Mouse (Mus musculus) adrenal gland (tissue): ENCODE measurements around the gene Jak1.

ENCODE experiments used
- intact Hi-C: fragments of 180-260 bp; cut with DNase I; formaldehyde crosslinking; loops from one replicate; pipeline ENCODE4 v1.15.1; 2025
- long read RNA-seq, 2 experiments: library from polyadenylated mRNA; unstranded; transcript quantifications; one replicate each; pipeline ENCODE4 v2.0.0; 2020; ENCODE audit warnings: borderline replicate concordance in 1 of 2; ENCODE audit not compliant: insufficient replicate concordance in 1 of 2

Gene Jak1
- long read RNA-seq, experiment 1, full-length matches to known transcripts: 11 of 66 reads
- long read RNA-seq, experiment 1, partial matches to known transcripts: 28 of 66 reads
- long read RNA-seq, experiment 1, other reads (novel, unspliced or antisense): 27 of 66 reads
- long read RNA-seq, experiment 2, full-length matches to known transcripts: 10 of 75 reads
- long read RNA-seq, experiment 2, partial matches to known transcripts: 55 of 75 reads
- long read RNA-seq, experiment 2, other reads (novel, unspliced or antisense): 10 of 75 reads

- intact Hi-C loops: loop anchor here (5.0 kb wide), 1 partner anchor 78 kb away; no protein-coding TSS in a partner anchor
These were observed at the start of gene Jak1 for GRCm38 (mm10) chr4:101264741-101265513. Gene Jak1, minus strand, starts transcription at chr4:101265282.

- intact Hi-C loops: no loop called here
These were observed 47.0 kb upstream of the Jak1 start for GRCm38 (mm10) chr4:101312055-101312454.

GRCm38 (mm10) chr4:101308166-101308565, 43.1 kb upstream of the Jak1 start:
- intact Hi-C loops: no loop called here

GRCm38 (mm10) chr4:101307286-101307685, 42.2 kb upstream of the Jak1 start:
- intact Hi-C loops: no loop called here

GRCm38 (mm10) chr4:101306132-101306915, 41.2 kb upstream of the Jak1 start:
- intact Hi-C loops: no loop called here

GRCm38 (mm10) chr4:101305126-101305525, 40.0 kb upstream of the Jak1 start:
- intact Hi-C loops: no loop called here

GRCm38 (mm10) chr4:101304114-101304513, 39.0 kb upstream of the Jak1 start:
- intact Hi-C loops: no loop called here

- intact Hi-C loops: no loop called here
These were observed 35.4 kb upstream of the Jak1 start for GRCm38 (mm10) chr4:101300392-101300910.

- intact Hi-C loops: loop anchor here (10.0 kb wide), 1 partner anchor 134 kb away; no protein-coding TSS in a partner anchor
These were observed 33.4 kb upstream of the Jak1 start for GRCm38 (mm10) chr4:101298311-101298990.

GRCm38 (mm10) chr4:101296836-101297235, 31.8 kb upstream of the Jak1 start:
- intact Hi-C loops: loop anchor here (10.0 kb wide), 1 partner anchor 132 kb away; no protein-coding TSS in a partner anchor

GRCm38 (mm10) chr4:101295788-101296187, 30.7 kb upstream of the Jak1 start:
- intact Hi-C loops: loop anchor here (10.0 kb wide), 1 partner anchor 131 kb away; no protein-coding TSS in a partner anchor

- intact Hi-C loops: loop anchor here (10.0 kb wide), 1 partner anchor 129 kb away; no protein-coding TSS in a partner anchor
These were observed 28.6 kb upstream of the Jak1 start for GRCm38 (mm10) chr4:101293661-101294060.

GRCm38 (mm10) chr4:101292736-101293541, 27.9 kb upstream of the Jak1 start:
- intact Hi-C loops: loop anchor here (10.0 kb wide), 1 partner anchor 128 kb away; no protein-coding TSS in a partner anchor

- intact Hi-C loops: loop anchor here (10.0 kb wide), 1 partner anchor 127 kb away; no protein-coding TSS in a partner anchor
These were observed 27.1 kb upstream of the Jak1 start for GRCm38 (mm10) chr4:101292028-101292735.

- intact Hi-C loops: no loop called here
These were observed 23.2 kb upstream of the Jak1 start for GRCm38 (mm10) chr4:101288292-101288691.

GRCm38 (mm10) chr4:101286562-101286961, 21.5 kb upstream of the Jak1 start:
- intact Hi-C loops: no loop called here

GRCm38 (mm10) chr4:101285906-101286432, 20.9 kb upstream of the Jak1 start:
- intact Hi-C loops: no loop called here

GRCm38 (mm10) chr4:101283938-101284337, 18.9 kb upstream of the Jak1 start:
- intact Hi-C loops: no loop called here

- intact Hi-C loops: no loop called here
These were observed 17.2 kb upstream of the Jak1 start for GRCm38 (mm10) chr4:101282237-101282636.
